Mouse (Mus musculus): Measurements from ENCODE around the gene Gm10271. TPM values are rescaled to one million over a fixed set of nuclear protein-coding genes. Genes with fewer than 3 reads are reported as not detected.

Gm10271 gene
- polyA plus RNA-seq, 1 experiment from 2014 or later: not detected

- Histone ChIP-seq H3K4me1 (replicated peaks) (no peaks in the 10 kb centered on the region), H3K9me3 (no peaks in the 10 kb centered on the region), H3K9ac (no peak overlapping the region), H3K4me2 (no peak overlapping the region), H3K27ac (no peak overlapping the region), H3K36me3 (no peaks in the 10 kb centered on the region), H3K4me3 (no peak overlapping the region), H3K27me3 (no peaks in the 10 kb centered on the region)
- no peak for ATAC-seq (ENCODE audit: low FRiP score)
- WGBS: 84% methylated on average over 6 of the region's 6 CpGs
Measured at GRCm38 (mm10) chr10:116966065-116966464, 6.3 kb downstream of the Gm10271 start.

- no peak for ATAC-seq (ENCODE audit: low FRiP score)
- no peaks in the 10 kb centered on the region for H3K9me3 ChIP-seq
Measured at GRCm38 (mm10) chr10:116965297-116965696, 7.1 kb downstream of the Gm10271 start.

GRCm38 (mm10) chr10:116964571-116964970 lies 7.8 kb downstream of the Gm10271 start:
- WGBS: 93% methylated on average over 4 of the region's 4 CpGs
- Histone ChIP-seq H3K4me3 (no peak overlapping the region), H3K27me3 (no peaks in the 10 kb centered on the region), H3K4me1 (replicated peaks) (no peaks in the 10 kb centered on the region), H3K27ac (no peak overlapping the region), H3K9ac (no peak overlapping the region), H3K9me3 (no peaks in the 10 kb centered on the region), H3K4me2 (no peak overlapping the region), H3K36me3 (no peaks in the 10 kb centered on the region)
- ATAC-seq (ENCODE audit: low FRiP score): no peak

More at GRCm38 (mm10) chr10:116965297-116965696, 7.1 kb downstream of the Gm10271 start:
- no peak overlapping the region for H3K4me2 ChIP-seq
- no peak overlapping the region for H3K4me3 ChIP-seq
- no peak overlapping the region for H3K27ac ChIP-seq
- H3K36me3 ChIP-seq: no peaks in the 10 kb centered on the region
- no peaks in the 10 kb centered on the region for H3K4me1 ChIP-seq (replicated peaks)
- WGBS: 83% methylated on average over 5 of the region's 5 CpGs
- no peaks in the 10 kb centered on the region for H3K27me3 ChIP-seq
- no peak overlapping the region for H3K9ac ChIP-seq

- H3K4me2 ChIP-seq: no peak overlapping the region
- H3K27me3 ChIP-seq: no peaks in the 10 kb centered on the region
- H3K9ac ChIP-seq: no peak overlapping the region
- no peak overlapping the region for H3K27ac ChIP-seq
- no peaks in the 10 kb centered on the region for H3K36me3 ChIP-seq
- no peaks in the 10 kb centered on the region for H3K4me1 ChIP-seq (replicated peaks)
- ATAC-seq (ENCODE audit: low FRiP score): no peak
- H3K4me3 ChIP-seq: no peak overlapping the region
- H3K9me3 ChIP-seq: no peaks in the 10 kb centered on the region
- WGBS: 84% methylated on average over 11 of the region's 11 CpGs
Measured at GRCm38 (mm10) chr10:116964084-116964483, 8.3 kb downstream of the Gm10271 start.

- no peaks in the 10 kb centered on the region for H3K9me3 ChIP-seq
- no peak for ATAC-seq (ENCODE audit: low FRiP score)
- H3K36me3 ChIP-seq: no peaks in the 10 kb centered on the region
- no peak overlapping the region for H3K27ac ChIP-seq
- no peak overlapping the region for H3K4me2 ChIP-seq
- H3K4me3 ChIP-seq: no peak overlapping the region
- 61% methylated on average over 17 of the region's 17 CpGs for WGBS
- H3K27me3 ChIP-seq: no peaks in the 10 kb centered on the region
- no peaks in the 10 kb centered on the region for H3K4me1 ChIP-seq (replicated peaks)
- H3K9ac ChIP-seq: no peak overlapping the region
Measured at GRCm38 (mm10) chr10:116962803-116963202, 9.6 kb downstream of the Gm10271 start.

- H3K27ac ChIP-seq: no peak overlapping the region
- H3K36me3 ChIP-seq: no peaks in the 10 kb centered on the region
- H3K9me3 ChIP-seq: no peaks in the 10 kb centered on the region
- H3K4me3 ChIP-seq: no peak overlapping the region
- H3K9ac ChIP-seq: no peak overlapping the region
- no peaks in the 10 kb centered on the region for H3K27me3 ChIP-seq
- no peak overlapping the region for H3K4me2 ChIP-seq
- no peaks in the 10 kb centered on the region for H3K4me1 ChIP-seq (replicated peaks)
- WGBS: 87% methylated on average over 14 of the region's 14 CpGs
- ATAC-seq (ENCODE audit: low FRiP score): no peak
Measured at GRCm38 (mm10) chr10:116962152-116962551, 10.3 kb downstream of the Gm10271 start.

GRCm38 (mm10) chr10:116957867-116958551 lies 14.4 kb downstream of the Gm10271 start:
- Histone ChIP-seq H3K4me1 (replicated peaks) (no peaks in the 10 kb centered on the region), H3K4me3 (no peak overlapping the region), H3K9ac (no peak overlapping the region), H3K27ac (no peak overlapping the region), H3K27me3 (no peaks in the 10 kb centered on the region), H3K9me3 (no peaks in the 10 kb centered on the region), H3K4me2 (no peak overlapping the region), H3K36me3 (no peaks in the 10 kb centered on the region)
- WGBS: 76% methylated on average over 5 of the region's 5 CpGs
- ATAC-seq (ENCODE audit: low FRiP score): no peak

GRCm38 (mm10) chr10:116956483-116957158 lies 15.8 kb downstream of the Gm10271 start:
- H3K27me3 ChIP-seq: no peaks in the 10 kb centered on the region
- no peak overlapping the region for H3K9ac ChIP-seq
- H3K27ac ChIP-seq: no peak overlapping the region
- no peaks in the 10 kb centered on the region for H3K4me1 ChIP-seq (replicated peaks)
- no peaks in the 10 kb centered on the region for H3K9me3 ChIP-seq
- H3K4me3 ChIP-seq: no peak overlapping the region
- 89% methylated on average over 11 of the region's 11 CpGs for WGBS
- H3K4me2 ChIP-seq: no peak overlapping the region
- ATAC-seq (ENCODE audit: low FRiP score): no peak
- H3K36me3 ChIP-seq: no peaks in the 10 kb centered on the region

- Histone ChIP-seq H3K4me2 (no peak overlapping the region), H3K9ac (no peak overlapping the region), H3K9me3 (no peaks in the 10 kb centered on the region), H3K36me3 (no peaks in the 10 kb centered on the region), H3K27me3 (no peaks in the 10 kb centered on the region), H3K4me1 (replicated peaks) (peaks cover 3% of the 10 kb centered on the region; the same call in 1 of the 2 replicates), H3K4me3 (no peak overlapping the region), H3K27ac (no peak overlapping the region)
- 96% methylated on average over 6 of the region's 6 CpGs for WGBS
- no peak for ATAC-seq (ENCODE audit: low FRiP score)
Measured at GRCm38 (mm10) chr10:116955191-116955590, 17.2 kb downstream of the Gm10271 start.

- H3K9ac ChIP-seq: no peak overlapping the region
- H3K27me3 ChIP-seq: no peaks in the 10 kb centered on the region
- H3K9me3 ChIP-seq: no peaks in the 10 kb centered on the region
- H3K36me3 ChIP-seq: no peaks in the 10 kb centered on the region
- peak overlapping the region; percentile 78; the same call in 1 of the 2 replicates for H3K4me3 ChIP-seq
- 21% methylated on average over 5 of the region's 5 CpGs for WGBS
- no peak for ATAC-seq (ENCODE audit: low FRiP score)
- no peak overlapping the region for H3K27ac ChIP-seq
- H3K4me1 ChIP-seq (replicated peaks): peaks cover 23% of the 10 kb centered on the region
- H3K4me2 ChIP-seq: peak overlapping the region; percentile 45
Measured at GRCm38 (mm10) chr10:116950886-116951285, 21.5 kb downstream of the Gm10271 start.

GRCm38 (mm10) chr10:116950009-116950769 lies 22.2 kb downstream of the Gm10271 start, which contains the start of gene Rab3ip:
Gene Rab3ip, minus strand, starts transcription at chr10:116950769.
- Histone ChIP-seq H3K4me2 (peak within 1 kb of the TSS; percentile 79), H3K4me1 (replicated peaks) (peaks cover 23% of the 10 kb centered on the region), H3K27me3 (no peaks in the 10 kb centered on the region), H3K9me3 (no peaks in the 10 kb centered on the region), H3K36me3 (no peaks in the 10 kb centered on the region), H3K27ac (peak within 1 kb of the TSS; percentile 92), H3K4me3 (peak within 1 kb of the TSS; percentile 78), H3K9ac (peak within 1 kb of the TSS; percentile 85)
- 0% methylated on average over 50 of the region's 103 CpGs for WGBS
- ATAC-seq (ENCODE audit: low FRiP score): peak; percentile 94

All from hindbrain, embryonic 13.5 days (tissue).